Mouse (Mus musculus) T-cell, adult 2 months (primary cell): ENCODE measurements around the gene Lrba.

Source experiments
- DNase-seq: peaks from one replicate; pipeline ENCODE4 v3.0.0; 2022; ENCODE audit warnings: low spot score

Gene Lrba

GRCm38 (mm10) chr3:86760474-86760873 lies 536.0 kb downstream of the Lrba start:
- DNase-seq: no peak

- DNase-seq: peak; percentile 36
Measured at GRCm38 (mm10) chr3:86761095-86762035, 536.9 kb downstream of the Lrba start.

GRCm38 (mm10) chr3:86762036-86762415 lies 537.5 kb downstream of the Lrba start:
- no peak for DNase-seq

GRCm38 (mm10) chr3:86762456-86762855 lies 538.0 kb downstream of the Lrba start:
- no peak for DNase-seq

GRCm38 (mm10) chr3:86768553-86768952 lies 544.1 kb downstream of the Lrba start:
- no peak for DNase-seq

GRCm38 (mm10) chr3:86768969-86769368 lies 544.5 kb downstream of the Lrba start:
- no peak for DNase-seq

- DNase-seq: no peak
Measured at GRCm38 (mm10) chr3:86774566-86775443, 550.3 kb downstream of the Lrba start.

- no peak for DNase-seq
Measured at GRCm38 (mm10) chr3:86775444-86775828, 551.0 kb downstream of the Lrba start.

- DNase-seq: no peak
Measured at GRCm38 (mm10) chr3:86779704-86780103, 555.2 kb downstream of the Lrba start.

- DNase-seq: no peak
Measured at GRCm38 (mm10) chr3:86784051-86784450, 559.6 kb downstream of the Lrba start.

GRCm38 (mm10) chr3:86784930-86785329 lies 560.5 kb downstream of the Lrba start:
- no peak for DNase-seq

GRCm38 (mm10) chr3:86786280-86786679 lies 561.8 kb downstream of the Lrba start:
- no peak for DNase-seq

- DNase-seq: no peak
Measured at GRCm38 (mm10) chr3:86786845-86787351, 562.4 kb downstream of the Lrba start.

GRCm38 (mm10) chr3:86787423-86788123 lies 563.1 kb downstream of the Lrba start:
- no peak for DNase-seq

GRCm38 (mm10) chr3:86788711-86789110 lies 564.2 kb downstream of the Lrba start:
- no peak for DNase-seq

GRCm38 (mm10) chr3:86789752-86790151 lies 565.3 kb downstream of the Lrba start:
- DNase-seq: no peak

- DNase-seq: no peak
Measured at GRCm38 (mm10) chr3:86793264-86793663, 568.8 kb downstream of the Lrba start.

- DNase-seq: no peak
Measured at GRCm38 (mm10) chr3:86793720-86794191, 569.3 kb downstream of the Lrba start.

GRCm38 (mm10) chr3:86796716-86797115 lies 572.2 kb downstream of the Lrba start:
- DNase-seq: no peak

- no peak for DNase-seq
Measured at GRCm38 (mm10) chr3:86797871-86798460, 573.5 kb downstream of the Lrba start.

GRCm38 (mm10) chr3:86799041-86799440 lies 574.6 kb downstream of the Lrba start:
- DNase-seq: no peak
